Mouse (Mus musculus) neural tube, embryonic 13.5 days (tissue): ENCODE data around the gene Rce1. TPM values are rescaled to one million over a fixed set of nuclear protein-coding genes. Genes with fewer than 3 reads are reported as not detected.
"Not testable (repeated sequence)": the region's sequence is repeated elsewhere in the genome, so short reads cannot be mapped to it uniquely, and the experiment has no call there.

ENCODE experiments used
- ATAC-seq: fragments of 200-750 bp; cut with Nextera tagmentation; 2 replicates; pipeline ENCODE4 v1.8.0; 2017; ENCODE audit warnings: low read depth, mild to moderate bottlenecking, moderate TSS enrichment, moderate library complexity
- H3K27ac ChIP-seq: fragments of 300-500 bp; sonication (generic); replicated peaks from 2 replicates; pipeline ENCODE4 v1.5.1; 2015; ENCODE audit warnings: moderate library complexity, mild to moderate bottlenecking, inconsistent platforms
- H3K27me3 ChIP-seq: fragments of 300-500 bp; sonication (generic); 2 replicates; pipeline ENCODE4 v1.6.1; 2015; ENCODE audit warnings: mild to moderate bottlenecking, inconsistent platforms
- H3K36me3 ChIP-seq: fragments of 300-500 bp; sonication (generic); 2 replicates; pipeline ENCODE4 v1.6.1; 2015; ENCODE audit warnings: mild to moderate bottlenecking, inconsistent platforms
- H3K4me1 ChIP-seq: fragments of 300-500 bp; sonication (generic); replicated peaks from 2 replicates; pipeline ENCODE4 v1.6.1; 2015; ENCODE audit warnings: inconsistent platforms
- H3K4me2 ChIP-seq: fragments of 300-500 bp; sonication (generic); 2 replicates; pipeline ENCODE4 v1.6.1; 2015; ENCODE audit warnings: inconsistent platforms, mild to moderate bottlenecking, moderate library complexity
- H3K4me3 ChIP-seq: fragments of 300-500 bp; sonication (generic); 2 replicates; pipeline ENCODE4 v1.5.1; 2015; ENCODE audit warnings: mild to moderate bottlenecking, inconsistent platforms
- H3K9ac ChIP-seq: fragments of 300-500 bp; sonication (generic); 2 replicates; pipeline ENCODE4 v1.6.1; 2015; ENCODE audit warnings: moderate library complexity, mild to moderate bottlenecking, inconsistent platforms
- H3K9me3 ChIP-seq: fragments of 300-500 bp; sonication (generic); 2 replicates; pipeline ENCODE4 v1.6.1; 2016; ENCODE audit warnings: inconsistent platforms
- WGBS: fragments of 180-500 bp; shearing (Covaris S2); methylation state at CpG from one replicate; pipeline ENCODE4 v1.1.7; 2015; 5-methylcytosine and 5-hydroxymethylcytosine counted together
- polyA plus RNA-seq: library from polyadenylated mRNA; unstranded; fragments of >200 nt; fragmentation: Nextera tagmentation; extraction: Ambion mirVana; gene quantifications from 2 replicates; pipeline ENCODE4 v1.2.1, GENCODE M21; 2015

Gene Rce1
- polyA plus RNA-seq, 1 experiment from 2014 or later = 51.8 TPM

- Histone ChIP-seq H3K27ac (no peak overlapping the region), H3K4me2 (no peak overlapping the region), H3K9ac (no peak overlapping the region), H3K4me1 (peaks cover 27% of the 10 kb centered on the region), H3K9me3 (no peaks in the 10 kb centered on the region), H3K27me3 (no peaks in the 10 kb centered on the region), H3K4me3 (no peak overlapping the region), H3K36me3 (peaks cover 31% of the 10 kb centered on the region)
- 84% methylated on average over 4 of the region's 4 CpGs for WGBS
- no peak for ATAC-seq
Observed at GRCm38 (mm10) chr19:4608511-4608910, 16.9 kb downstream of the Rce1 start.

- WGBS = 94% methylated on average over 12 of the region's 12 CpGs
- Histone ChIP-seq H3K27ac (no peak overlapping the region), H3K4me3 (no peak overlapping the region), H3K9ac (no peak overlapping the region), H3K27me3 (no peaks in the 10 kb centered on the region), H3K4me1 (peaks cover 16% of the 10 kb centered on the region), H3K4me2 (no peak overlapping the region), H3K9me3 (no peaks in the 10 kb centered on the region), H3K36me3 (peaks cover 20% of the 10 kb centered on the region)
- no peak for ATAC-seq
Observed at GRCm38 (mm10) chr19:4607406-4607805, 18.0 kb downstream of the Rce1 start.

GRCm38 (mm10) chr19:4605654-4606053, 19.8 kb downstream of the Rce1 start:
- Histone ChIP-seq H3K4me2 (no peak overlapping the region), H3K36me3 (0 out of 2 replicates have a peak, but pooled peaks cover 3% of the 10 kb centered on the region), H3K4me1 (peaks cover 4% of the 10 kb centered on the region; the same call in 1 of the 2 replicates), H3K9me3 (no peaks in the 10 kb centered on the region), H3K4me3 (no peak overlapping the region), H3K9ac (no peak overlapping the region), H3K27ac (no peak overlapping the region), H3K27me3 (no peaks in the 10 kb centered on the region)
- WGBS = 92% methylated on average over 4 of the region's 4 CpGs
- ATAC-seq = no peak

GRCm38 (mm10) chr19:4603801-4604723, 21.4 kb downstream of the Rce1 start:
- no peak overlapping the region for H3K27ac ChIP-seq
- no peak for ATAC-seq
- H3K27me3 ChIP-seq = no peaks in the 10 kb centered on the region
- no peak overlapping the region for H3K9ac ChIP-seq
- H3K4me3 ChIP-seq = no peak overlapping the region
- no peaks in the 10 kb centered on the region for H3K9me3 ChIP-seq
- no peaks in the 10 kb centered on the region for H3K36me3 ChIP-seq
- peaks cover 4% of the 10 kb centered on the region; the same call in 1 of the 2 replicates for H3K4me1 ChIP-seq
- 41% methylated on average over 24 of the region's 24 CpGs for WGBS
- no peak overlapping the region for H3K4me2 ChIP-seq

GRCm38 (mm10) chr19:4602459-4602858, 23.0 kb downstream of the Rce1 start:
- no peak overlapping the region for H3K4me2 ChIP-seq

GRCm38 (mm10) chr19:4596071-4596470, 29.4 kb downstream of the Rce1 start:
- WGBS = 82% methylated on average over 2 of the region's 2 CpGs
- no peak overlapping the region for H3K27ac ChIP-seq
- no peak overlapping the region for H3K4me2 ChIP-seq
- H3K9me3 ChIP-seq = no peaks in the 10 kb centered on the region
- no peak overlapping the region for H3K9ac ChIP-seq
- no peaks in the 10 kb centered on the region for H3K36me3 ChIP-seq
- no peak for ATAC-seq
- H3K27me3 ChIP-seq = no peaks in the 10 kb centered on the region
- H3K4me1 ChIP-seq = no peaks in the 10 kb centered on the region
- H3K4me3 ChIP-seq = no peak overlapping the region

More at GRCm38 (mm10) chr19:4602459-4602858, 23.0 kb downstream of the Rce1 start:
- Histone ChIP-seq H3K36me3 (no peaks in the 10 kb centered on the region), H3K27me3 (no peaks in the 10 kb centered on the region), H3K9me3 (no peaks in the 10 kb centered on the region), H3K4me3 (no peak overlapping the region), H3K9ac (no peak overlapping the region), H3K4me1 (peaks cover 4% of the 10 kb centered on the region; the same call in 1 of the 2 replicates), H3K27ac (no peak overlapping the region)
- 87% methylated on average over 20 of the region's 20 CpGs for WGBS
- no peak for ATAC-seq

- 50% methylated on average over 7 of the region's 7 CpGs for WGBS
- H3K27ac ChIP-seq = no peak overlapping the region
- no peak overlapping the region for H3K4me3 ChIP-seq
- ATAC-seq = no peak
- H3K9ac ChIP-seq = no peak overlapping the region
- H3K9me3 ChIP-seq = no peaks in the 10 kb centered on the region
- H3K36me3 ChIP-seq = no peaks in the 10 kb centered on the region
- H3K27me3 ChIP-seq = no peaks in the 10 kb centered on the region
- no peak overlapping the region for H3K4me2 ChIP-seq
- H3K4me1 ChIP-seq = no peaks in the 10 kb centered on the region
Observed at GRCm38 (mm10) chr19:4593792-4594522, 31.5 kb downstream of the Rce1 start.

GRCm38 (mm10) chr19:4590025-4590424, 35.4 kb downstream of the Rce1 start:
- no peak for ATAC-seq
- H3K4me1 ChIP-seq = no peaks in the 10 kb centered on the region
- no peaks in the 10 kb centered on the region for H3K36me3 ChIP-seq
- no peaks in the 10 kb centered on the region for H3K9me3 ChIP-seq
- H3K4me2 ChIP-seq = no peak overlapping the region
- no peak overlapping the region for H3K27ac ChIP-seq
- no peaks in the 10 kb centered on the region for H3K27me3 ChIP-seq
- no peak overlapping the region for H3K4me3 ChIP-seq
- WGBS = 91% methylated on average over 3 of the region's 3 CpGs
- no peak overlapping the region for H3K9ac ChIP-seq

- Histone ChIP-seq H3K9ac (no peak overlapping the region), H3K4me1 (no peaks in the 10 kb centered on the region), H3K4me2 (no peak overlapping the region), H3K9me3 (no peaks in the 10 kb centered on the region), H3K36me3 (no peaks in the 10 kb centered on the region), H3K27ac (no peak overlapping the region), H3K4me3 (no peak overlapping the region), H3K27me3 (no peaks in the 10 kb centered on the region)
- WGBS = 73% methylated on average over 1 of the region's 1 CpGs
- ATAC-seq = no peak
Observed at GRCm38 (mm10) chr19:4589081-4589480, 36.4 kb downstream of the Rce1 start.

- no peak for ATAC-seq
- H3K4me1 ChIP-seq = no peaks in the 10 kb centered on the region
- H3K9me3 ChIP-seq = no peaks in the 10 kb centered on the region
- WGBS = 73% methylated on average over 3 of the region's 3 CpGs
- H3K27me3 ChIP-seq = no peaks in the 10 kb centered on the region
- H3K4me2 ChIP-seq = no peak overlapping the region
- H3K4me3 ChIP-seq = no peak overlapping the region
- H3K36me3 ChIP-seq = no peaks in the 10 kb centered on the region
- H3K27ac ChIP-seq = no peak overlapping the region
- no peak overlapping the region for H3K9ac ChIP-seq
Observed at GRCm38 (mm10) chr19:4588430-4588829, 37.0 kb downstream of the Rce1 start.

GRCm38 (mm10) chr19:4587426-4587825, 38.0 kb downstream of the Rce1 start:
- H3K4me1 ChIP-seq = no peaks in the 10 kb centered on the region
- no peak overlapping the region for H3K27ac ChIP-seq
- WGBS = 62% methylated on average over 2 of the region's 2 CpGs
- no peaks in the 10 kb centered on the region for H3K27me3 ChIP-seq
- no peak overlapping the region for H3K9ac ChIP-seq
- H3K4me3 ChIP-seq = no peak overlapping the region
- no peaks in the 10 kb centered on the region for H3K9me3 ChIP-seq
- no peak for ATAC-seq
- H3K36me3 ChIP-seq = no peaks in the 10 kb centered on the region
- no peak overlapping the region for H3K4me2 ChIP-seq

GRCm38 (mm10) chr19:4586783-4587182, 38.7 kb downstream of the Rce1 start:
- H3K36me3 ChIP-seq, H3K27me3 ChIP-seq, H3K9ac ChIP-seq, ATAC-seq, H3K4me3 ChIP-seq, H3K27ac ChIP-seq, H3K4me2 ChIP-seq, H3K4me1 ChIP-seq, H3K9me3 ChIP-seq: not testable (repeated sequence)
